Mouse (Mus musculus) cerebellum, adult 9-10 months (tissue): Measurements from ENCODE around the gene Dus2.
"Not testable (repeated sequence)": the region's sequence is repeated elsewhere in the genome, so short reads cannot be mapped to it uniquely, and the experiment has no call there.

Experiments used
- DNase-seq: peaks from one replicate; pipeline ENCODE4 v3.0.0; 2022

The Dus2 gene

DNA sequence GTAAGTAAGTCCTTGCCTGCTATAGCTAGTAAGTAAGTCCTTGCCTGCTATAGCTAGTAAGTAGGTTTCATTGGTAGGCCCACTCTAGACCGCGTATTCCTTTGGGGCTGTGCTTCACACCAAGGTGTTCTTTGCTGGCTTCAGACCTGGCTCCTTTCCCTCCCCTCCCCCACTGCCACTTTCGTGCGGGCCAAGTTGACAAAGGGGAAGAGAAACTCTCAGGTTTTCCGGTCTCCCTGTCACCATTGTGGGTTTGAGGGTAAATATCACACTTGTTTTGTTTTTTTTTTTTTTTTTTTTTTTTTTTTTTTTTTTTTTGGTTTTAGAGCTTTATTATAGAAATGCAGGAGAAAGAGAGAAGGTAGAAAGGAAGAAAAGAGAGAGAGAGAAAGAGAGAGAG lies 1.4 kb downstream of the Dus2 start:
- no peak for DNase-seq

DNA sequence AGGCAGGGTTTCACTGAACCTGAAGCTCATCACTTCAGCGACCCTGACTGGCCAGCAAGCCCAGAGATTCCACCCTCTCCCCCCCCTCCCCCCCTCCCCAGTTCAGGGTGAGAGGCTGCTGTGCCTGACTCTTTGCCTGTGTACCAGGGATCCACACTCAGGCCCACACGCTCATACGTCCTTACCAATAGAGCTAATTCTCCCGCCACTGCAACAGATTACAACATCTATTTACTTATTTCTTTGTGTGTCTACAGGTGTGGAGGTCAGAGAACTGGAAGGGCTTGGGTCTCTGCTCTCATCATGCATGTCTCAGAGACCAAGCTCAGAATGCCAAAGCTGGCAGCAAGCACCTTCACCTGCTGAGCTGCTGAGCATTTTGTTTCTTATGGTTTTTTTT lies 2.1 kb downstream of the Dus2 start:
- DNase-seq: no peak

DNA sequence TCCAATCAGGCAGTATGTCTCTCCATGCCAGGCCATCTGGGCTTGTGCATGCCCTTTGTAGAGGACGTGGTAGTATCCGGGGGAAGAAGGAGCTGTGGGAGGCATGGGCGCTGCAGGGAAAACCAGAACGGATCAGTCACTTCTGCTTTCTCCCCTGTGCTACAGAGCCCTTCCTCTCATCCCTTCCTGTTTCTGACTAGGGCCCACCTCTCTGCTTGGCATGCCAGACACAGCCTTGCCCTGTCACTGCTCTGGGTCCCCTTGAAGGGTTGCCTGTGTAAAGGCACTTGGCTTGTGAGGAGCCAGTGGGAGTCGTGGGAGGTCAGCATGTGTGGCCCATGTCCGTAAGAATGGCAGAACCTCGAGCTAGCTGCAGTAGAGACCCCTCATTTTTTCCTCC lies 5.2 kb downstream of the Dus2 start:
- no peak for DNase-seq

DNA sequence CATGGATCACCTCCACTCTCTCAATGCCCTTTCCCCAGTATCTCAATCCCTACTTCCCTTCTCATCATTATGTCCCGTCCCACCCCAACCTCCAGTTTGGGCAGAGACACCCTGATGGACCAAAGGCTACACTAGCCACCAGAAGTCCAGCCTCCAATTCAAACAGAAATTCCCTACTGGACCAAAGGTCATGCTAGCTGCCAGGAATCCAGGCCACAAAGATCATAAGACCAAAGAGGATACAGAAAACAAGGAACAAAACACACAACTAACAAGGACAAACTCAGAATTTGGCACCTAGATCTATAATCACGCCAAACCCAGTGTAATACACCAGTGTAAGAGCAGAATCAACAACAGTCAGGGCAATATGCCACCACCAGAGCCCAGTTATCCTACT lies 7.8 kb downstream of the Dus2 start:
- DNase-seq: no peak

DNA sequence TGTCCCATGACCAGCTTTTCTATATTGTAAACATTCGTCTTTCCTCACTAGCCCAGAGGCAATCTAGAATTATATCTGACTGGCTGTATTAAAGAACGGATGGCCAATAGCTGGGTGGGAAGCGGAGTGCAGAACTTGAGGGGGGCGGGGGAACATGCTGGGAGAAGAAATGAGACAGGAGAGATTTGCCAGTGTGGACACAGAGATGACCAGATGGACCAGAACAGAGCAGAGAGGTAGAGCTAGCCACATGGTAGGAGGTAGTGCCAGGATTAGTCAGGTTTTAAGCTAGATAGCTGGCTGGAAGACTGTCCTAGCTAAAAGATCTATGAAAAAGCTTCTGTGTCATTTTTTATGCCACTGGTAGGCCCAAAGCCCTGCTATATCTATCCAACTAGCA lies 10.8 kb downstream of the Dus2 start:
- DNase-seq: peak; percentile 90

DNA sequence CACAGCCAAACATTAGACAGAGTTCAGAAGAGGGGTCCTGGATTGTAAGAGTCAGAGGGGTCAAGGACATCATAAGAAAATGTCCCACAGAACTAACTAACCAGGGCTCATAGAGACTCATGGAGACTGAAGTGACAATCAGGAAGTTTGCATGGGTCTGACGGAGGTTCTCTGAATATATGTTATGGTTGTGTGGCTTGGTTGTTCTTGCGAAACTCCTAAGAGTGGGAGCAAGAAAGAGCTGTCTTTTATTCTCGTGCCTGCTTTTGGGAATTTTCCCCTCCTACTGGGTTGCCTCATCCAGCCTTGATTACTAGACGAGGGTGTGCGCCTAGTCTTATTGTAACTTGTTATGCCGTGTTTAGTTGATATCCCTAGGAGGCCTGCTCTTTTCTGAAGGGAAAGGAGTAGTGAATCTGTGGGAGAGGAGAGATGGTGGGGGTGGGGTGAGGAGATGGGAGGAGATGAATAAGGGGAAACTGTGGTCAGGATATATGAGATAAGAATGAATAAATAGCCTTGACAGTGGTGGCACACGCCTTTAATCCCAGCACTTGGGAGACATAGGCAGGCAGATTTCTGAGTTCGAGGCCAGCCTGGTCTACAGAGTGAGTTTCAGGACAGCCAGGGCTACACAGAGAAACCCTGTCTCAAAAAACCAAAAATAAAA lies 13.5 kb downstream of the Dus2 start:
- DNase-seq: no peak

DNA sequence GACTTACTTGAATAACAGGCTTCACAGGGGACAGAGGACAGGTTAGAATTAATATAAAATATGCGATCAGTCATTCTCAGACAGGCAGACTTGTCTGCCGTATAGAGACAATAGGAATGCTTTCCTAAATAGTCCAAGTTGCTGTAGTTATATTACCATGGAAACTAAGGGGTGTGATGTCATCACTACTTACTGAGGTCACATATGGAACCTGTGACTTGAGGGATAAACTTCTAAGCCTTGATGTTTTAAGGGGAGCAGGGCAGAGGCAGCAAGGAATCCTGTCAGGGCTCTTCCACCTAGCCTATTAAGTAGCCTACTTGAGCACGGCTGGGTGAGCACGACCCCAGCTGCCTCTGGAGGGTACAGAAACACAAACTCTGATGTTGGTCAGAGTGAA lies 14.7 kb downstream of the Dus2 start, which contains the start of gene Dpep2nb:
TSS of gene Dpep2nb (minus strand) at position 101 of the 400 bp plus-strand sequence.
- DNase-seq: no peak

DNA sequence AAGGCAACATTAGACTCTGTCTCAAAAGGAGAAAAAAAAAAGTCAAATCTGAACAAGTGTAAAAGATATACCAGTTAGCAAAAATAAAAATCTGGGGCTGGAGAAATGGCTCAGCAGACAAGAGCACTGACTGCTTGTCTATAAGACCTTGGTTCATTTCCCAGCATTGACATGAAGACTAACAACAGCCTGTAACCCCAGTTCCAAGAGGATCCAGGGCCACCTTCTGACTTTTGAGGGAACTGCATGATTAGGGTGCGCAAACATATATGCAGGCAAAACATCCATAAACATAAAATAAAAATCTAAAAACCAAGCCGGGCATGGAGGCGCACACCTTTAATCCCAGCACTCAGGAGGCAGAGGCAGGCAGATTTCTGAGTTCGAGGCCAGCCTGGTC lies 15.3 kb downstream of the Dus2 start:
- DNase-seq: no peak

DNA sequence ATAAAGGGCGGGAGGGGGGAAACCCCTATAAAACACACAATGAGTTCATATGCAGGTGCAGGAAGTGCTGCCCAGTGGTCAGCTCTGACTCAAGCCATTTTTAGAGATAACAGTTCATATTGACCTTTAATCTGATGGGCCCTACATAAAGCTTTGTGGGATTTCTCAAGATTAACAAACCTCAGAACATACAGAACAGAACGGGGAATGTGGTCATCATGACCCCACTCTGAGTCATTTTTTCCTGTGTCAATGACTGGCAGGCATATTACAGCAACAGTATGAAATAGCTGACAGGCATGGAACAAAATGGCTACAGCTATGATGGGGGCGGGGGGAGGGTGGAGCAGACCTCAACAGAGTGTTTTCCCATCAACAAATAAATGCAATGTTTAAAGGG lies 16.0 kb downstream of the Dus2 start:
- no peak for DNase-seq

DNA sequence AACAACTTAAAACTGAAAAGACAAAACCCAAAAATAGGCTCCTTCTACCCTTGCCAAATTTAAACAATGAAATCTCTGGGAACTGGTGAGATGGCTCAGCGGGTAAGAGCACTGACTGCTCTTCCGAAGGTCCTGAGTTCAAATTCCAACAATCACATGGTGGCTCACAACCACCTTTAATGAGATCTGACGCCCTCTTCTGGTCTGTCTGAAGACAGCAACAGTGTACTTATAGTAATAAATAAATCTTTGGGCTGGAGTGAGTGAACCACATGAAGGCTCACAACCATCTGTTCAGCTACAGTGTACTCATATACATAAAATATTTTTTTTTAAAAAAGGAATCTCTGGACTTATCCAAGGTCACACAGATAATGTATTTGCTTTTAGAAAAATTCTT lies 16.8 kb downstream of the Dus2 start:
- DNase-seq: not testable (repeated sequence)

DNA sequence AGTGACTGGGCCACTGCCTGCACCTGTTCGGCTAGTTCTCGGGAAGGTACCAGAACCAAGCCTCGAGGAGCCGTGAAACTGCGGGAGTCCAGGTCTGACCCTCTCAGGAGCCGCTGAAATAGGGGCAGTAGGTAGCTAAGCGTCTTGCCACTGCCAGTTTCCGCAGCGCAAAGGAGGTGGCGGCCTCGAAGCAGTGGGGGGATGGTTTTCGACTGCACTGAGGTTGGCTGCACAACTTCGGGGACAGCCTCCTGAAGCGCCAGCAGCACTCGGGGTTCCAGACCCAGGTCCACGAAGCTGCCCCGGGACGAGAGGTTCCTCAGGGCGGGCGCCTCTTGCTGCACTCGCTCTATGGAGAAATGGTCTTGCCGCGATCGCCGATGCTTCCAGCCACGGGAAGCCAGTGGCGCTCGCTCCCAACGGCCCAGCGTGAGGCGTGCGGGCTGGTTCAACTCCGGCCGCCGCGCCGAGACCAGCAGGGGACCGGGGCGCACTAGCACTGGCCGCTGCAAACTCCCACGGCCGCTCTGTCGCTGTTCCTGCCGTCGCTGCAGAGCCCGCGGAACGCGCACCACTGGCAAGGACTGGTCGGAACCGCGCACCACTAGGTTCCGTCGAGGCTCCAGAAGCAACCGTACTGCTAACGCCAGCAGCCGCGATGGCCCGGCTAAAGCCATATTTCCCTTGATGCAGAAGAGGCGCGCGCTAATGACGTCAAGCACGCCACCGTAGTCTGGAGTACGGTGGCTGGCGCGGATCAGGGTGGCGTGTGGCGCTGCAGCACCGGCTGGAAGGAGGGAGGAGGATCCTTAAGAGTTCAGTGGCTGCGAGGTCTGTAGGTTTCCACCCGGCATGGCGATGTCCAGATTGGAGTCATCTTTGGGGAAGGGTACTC lies 19.9 kb downstream of the Dus2 start:
- DNase-seq: peak; percentile 91

DNA sequence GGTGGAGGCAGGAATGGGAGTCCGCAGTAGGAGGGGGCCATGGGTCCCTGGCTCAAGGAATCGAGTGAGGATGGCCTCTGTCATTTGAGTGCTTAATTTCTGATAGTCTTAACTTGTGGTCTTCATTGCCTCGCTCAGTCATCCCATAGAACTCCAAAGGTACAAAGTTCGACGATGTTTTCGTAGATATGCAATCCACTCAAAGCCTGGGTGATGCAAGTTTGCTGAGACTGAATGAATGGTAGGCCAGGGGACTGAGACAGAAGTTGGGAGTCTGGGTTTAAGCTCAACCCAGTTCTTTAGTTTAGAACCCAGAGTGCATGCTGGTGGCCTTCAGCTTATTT lies 20.5 kb downstream of the Dus2 start, which contains the start of gene Ddx28:
TSS of gene Ddx28 (minus strand) at position 240 of the 344 bp plus-strand sequence.
- DNase-seq: no peak

DNA sequence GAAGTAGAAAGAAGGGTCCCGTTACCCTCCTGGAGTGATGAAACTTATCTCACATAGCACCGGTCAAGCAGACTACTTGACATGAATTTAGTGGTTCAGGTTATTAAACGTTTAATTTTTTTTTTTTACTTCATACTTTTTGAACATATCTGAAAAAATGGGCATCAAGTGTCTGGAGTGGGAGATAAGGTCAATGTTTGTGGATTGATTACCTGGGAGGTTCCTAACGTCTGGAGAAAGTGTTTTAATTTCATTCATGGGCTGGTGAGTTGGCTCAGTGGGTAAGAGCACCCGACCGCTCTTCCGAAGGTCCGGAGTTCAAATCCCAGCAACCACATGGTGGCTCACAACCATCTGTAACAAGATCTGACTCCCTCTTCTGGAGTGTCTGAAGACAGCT lies 21.1 kb downstream of the Dus2 start:
- DNase-seq: not testable (repeated sequence)

DNA sequence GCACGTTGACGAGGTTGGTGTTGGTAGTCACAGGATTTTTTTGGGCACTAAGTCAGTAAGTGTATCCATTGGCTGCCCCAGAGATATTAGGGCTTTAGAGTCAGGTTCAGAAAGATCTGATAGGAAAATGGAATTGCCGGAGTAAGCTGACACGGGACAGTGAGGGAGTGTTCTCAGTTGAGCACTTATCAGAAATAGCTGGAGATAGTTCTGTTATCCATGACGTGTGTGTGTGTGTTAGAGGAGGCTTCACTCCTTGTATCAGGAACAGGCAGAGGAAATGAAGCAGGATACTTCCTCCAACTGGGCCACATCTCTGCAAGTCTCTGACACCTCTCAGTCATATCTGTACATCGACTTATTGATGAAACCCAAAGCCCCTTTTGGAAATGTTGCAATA lies 25.1 kb downstream of the Dus2 start:
- no peak for DNase-seq

DNA sequence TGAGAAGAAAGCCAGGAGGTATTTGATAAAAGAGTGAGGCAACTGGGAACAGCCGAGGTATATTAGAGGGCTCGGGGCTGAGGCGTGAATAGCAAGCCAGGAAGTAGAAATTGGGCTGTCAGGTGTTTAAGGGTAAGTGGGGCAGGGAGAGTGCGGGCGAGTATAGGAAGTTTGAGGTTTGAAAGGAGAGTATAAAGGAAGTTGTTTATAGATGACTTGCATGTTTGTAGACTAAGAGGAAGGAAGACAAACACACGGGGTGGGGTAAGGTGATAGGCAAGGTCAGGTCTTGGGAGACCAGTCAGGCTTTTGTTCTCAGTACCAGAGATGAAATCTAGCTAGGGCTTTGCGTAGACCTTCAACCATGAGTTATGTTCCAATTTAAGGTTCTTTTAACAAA lies 26.0 kb downstream of the Dus2 start:
- no peak for DNase-seq

DNA sequence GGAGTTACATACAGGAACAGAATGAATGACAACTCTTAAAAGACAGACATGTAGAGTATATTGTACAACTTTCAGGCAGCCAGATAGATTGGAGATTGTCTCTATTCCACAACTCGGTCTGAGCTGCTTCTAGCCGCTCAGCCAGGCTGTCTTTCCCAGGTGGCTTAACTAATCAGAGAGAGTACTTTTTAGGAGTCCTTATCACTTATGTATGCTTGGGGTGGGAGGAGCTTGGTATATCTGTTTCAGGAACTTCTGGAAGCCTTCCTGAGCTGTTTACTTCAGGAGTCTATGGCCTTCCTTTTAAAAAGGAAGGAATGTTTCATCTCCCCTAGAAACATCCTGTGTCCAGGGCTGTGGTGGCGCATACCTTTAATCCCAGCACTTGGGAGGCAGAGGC lies 26.9 kb downstream of the Dus2 start:
- DNase-seq: no peak

DNA sequence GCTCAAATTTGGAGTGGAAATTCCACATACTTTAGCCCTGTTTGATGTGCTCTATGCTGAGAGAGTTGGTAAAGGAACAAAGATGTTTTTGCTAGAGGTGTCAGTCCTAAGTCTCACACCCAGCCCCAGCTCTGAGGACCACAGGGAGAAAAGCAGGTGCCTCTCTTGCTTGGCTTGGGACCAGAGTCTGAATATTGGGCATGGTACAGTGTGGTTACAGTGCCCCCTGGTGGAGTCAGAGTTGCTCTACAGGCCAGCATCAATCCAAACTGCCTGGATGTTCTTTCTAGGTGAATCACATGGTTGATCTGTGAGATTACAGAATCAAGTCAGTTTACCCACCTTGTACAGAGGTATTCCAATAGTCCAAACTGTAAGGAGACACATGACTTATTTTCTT lies 31.3 kb downstream of the Dus2 start:
- DNase-seq: peak; percentile 90

DNA sequence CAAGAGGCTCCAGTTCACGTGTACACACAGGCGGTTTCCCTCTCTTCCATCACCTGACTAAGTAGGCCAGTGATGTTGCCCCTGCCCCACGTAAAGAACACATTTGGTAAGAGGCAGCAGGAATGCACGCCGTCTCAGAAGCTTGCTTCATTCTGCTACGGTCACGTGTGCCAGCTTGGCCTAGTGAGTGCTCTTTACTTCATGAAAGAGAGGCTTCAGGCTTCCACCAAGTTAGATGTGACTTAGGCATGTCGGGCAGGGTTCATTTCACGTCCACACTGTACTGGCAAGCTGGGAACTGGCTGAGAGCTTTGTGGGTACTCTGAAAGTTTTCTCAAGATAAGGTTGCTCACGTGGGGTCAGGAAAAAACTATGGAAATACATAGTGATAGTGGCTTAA lies 47.6 kb downstream of the Dus2 start:
- no peak for DNase-seq

DNA sequence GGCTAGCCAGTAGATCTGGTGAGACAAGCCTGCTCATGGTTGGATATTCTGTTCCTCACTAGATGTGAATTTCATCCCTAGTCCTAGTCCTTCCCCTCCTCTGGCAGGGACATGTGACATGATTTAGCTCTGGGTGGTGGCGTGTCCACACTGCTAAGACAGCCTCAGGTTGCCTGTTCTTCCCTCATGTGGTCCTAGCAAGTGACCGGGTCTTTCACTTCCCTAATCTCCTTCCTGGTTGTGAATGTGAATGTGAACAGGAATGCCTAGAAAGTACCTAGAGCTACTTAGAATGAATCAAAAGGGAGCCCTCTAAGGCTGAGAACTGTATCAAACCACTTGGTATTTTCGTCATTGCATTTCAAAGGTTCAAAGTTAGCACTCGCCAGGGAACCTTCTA lies 48.5 kb downstream of the Dus2 start:
- DNase-seq: no peak

DNA sequence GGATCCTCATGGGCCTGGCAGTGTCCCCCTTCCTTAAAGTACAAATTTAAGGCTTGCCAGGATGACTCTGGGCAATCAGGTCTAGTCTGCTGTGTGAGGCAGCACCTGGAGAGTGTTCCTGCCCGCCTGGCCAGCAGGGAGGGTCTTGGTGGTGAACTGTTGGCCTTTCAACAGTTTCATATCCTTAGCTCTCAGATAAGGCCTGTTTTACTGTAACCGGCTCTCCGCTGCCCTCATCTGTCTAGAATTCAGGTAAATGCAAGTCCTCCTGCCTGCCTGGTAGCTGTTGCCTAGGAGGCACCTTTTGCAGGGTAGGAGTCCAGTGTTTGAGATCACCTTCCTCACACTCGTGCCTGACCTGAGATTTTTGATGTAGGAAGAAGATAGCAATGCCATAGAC lies 49.1 kb downstream of the Dus2 start:
- DNase-seq: no peak

DNA sequence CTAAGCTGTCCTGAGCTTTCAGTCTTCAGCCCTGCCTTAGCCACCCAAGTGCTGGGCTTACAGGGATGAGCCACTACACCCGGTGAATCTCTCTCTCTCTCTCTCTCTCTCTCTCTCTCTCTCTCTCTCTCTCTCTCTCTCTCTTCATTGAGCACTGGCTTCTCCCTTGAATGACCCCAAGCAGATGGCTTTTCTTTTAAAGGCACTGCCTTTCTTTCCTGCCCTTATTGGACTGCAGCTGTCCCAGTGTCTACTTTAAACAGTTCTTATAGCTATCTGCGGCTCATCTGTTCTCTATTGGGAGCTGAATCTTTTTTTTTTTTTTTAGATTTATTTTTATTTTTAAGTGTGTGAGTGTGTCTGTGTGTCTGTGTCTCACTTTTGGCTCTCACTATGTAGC lies 51.9 kb downstream of the Dus2 start:
- DNase-seq: no peak

DNA sequence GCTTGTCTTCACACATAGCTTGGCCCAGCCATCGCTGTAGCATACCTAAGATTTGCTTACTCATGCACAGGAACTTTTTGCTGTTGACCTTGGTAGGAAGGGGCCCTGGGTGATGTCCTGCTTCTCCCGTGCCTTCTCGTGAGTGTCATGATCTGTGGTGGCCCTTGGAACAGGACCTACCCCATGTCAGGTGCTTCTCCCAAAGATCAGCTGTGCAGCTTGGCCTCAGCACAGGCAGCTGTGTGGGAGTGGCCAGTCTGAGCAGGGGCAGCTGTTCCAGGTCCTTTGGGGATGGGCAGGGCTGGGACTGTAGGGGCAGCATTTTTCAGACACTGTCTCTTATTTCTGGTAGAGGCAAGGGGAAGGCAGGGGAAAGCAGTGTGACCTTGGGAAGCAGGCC lies 53.0 kb downstream of the Dus2 start:
- DNase-seq: no peak

DNA sequence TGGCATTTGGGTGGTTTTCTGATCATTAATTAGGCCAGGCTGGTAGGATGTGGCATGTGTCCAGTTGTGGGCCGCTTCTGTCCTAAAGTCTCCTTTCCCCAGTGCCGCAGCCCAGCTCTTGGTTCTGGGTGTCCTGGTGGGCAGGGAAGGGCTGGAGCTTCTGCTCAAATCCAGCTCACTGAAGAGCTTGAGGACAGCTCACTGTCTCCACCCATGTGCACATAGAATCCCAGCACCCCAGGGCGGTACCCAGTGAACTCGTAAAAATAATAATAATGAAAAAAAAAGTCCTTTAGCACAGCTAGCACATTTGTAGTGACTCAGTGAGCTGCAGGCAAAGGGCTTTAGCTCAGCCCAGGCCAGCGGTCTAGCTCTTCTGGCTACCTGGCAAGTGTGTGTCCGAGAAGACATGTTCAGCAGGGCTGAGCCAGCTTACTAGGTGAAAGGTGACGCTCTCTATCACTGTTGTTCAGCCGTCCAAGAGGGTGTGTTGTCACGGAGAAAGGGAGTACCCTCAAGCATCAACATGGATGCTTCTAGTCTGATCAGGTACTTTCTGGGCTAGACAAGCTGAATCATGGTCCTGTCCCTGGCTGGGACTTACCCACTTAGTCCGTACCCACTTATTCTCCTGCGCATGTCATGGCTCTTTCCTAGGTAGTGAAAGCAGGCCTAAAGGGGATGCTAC lies 55.9 kb downstream of the Dus2 start:
- DNase-seq: no peak
